Mouse (Mus musculus) CH12.LX (cell line): Measurements from ENCODE around the gene Kif15. TPM values are rescaled to one million over a fixed set of nuclear protein-coding genes. Genes with fewer than 3 reads are reported as not detected.

Source experiments
- DNase-seq: peaks from one replicate; pipeline ENCODE4 v3.0.0-alpha.2; 2013; ENCODE audit errors: extremely low read depth
- H3K27ac ChIP-seq: 2 replicates; pipeline ENCODE4 v1.5.1; 2012; ENCODE audit warnings: low read depth, mild to moderate bottlenecking, control low read depth, moderate library complexity; ENCODE audit not compliant: insufficient read depth
- H3K27me3 ChIP-seq: replicated peaks from 2 replicates; pipeline ENCODE3; 2012; ENCODE audit warnings: inconsistent platforms
- H3K36me3 ChIP-seq, 2 experiments: replicated peaks in 1 of 2; 2 replicates each; pipeline versions ENCODE3 to v1.6.1; 2012; ENCODE audit warnings: inconsistent platforms in 1 of 2, low read length in 1 of 2, mild to moderate bottlenecking in 1 of 2, mixed read lengths in 1 of 2, moderate library complexity in 1 of 2; ENCODE audit not compliant: control insufficient read depth in 1 of 2, insufficient read depth in 1 of 2
- H3K4me1 ChIP-seq, 2 experiments: 2 replicates each; pipeline ENCODE4 v1.6.1; 2012; ENCODE audit warnings: inconsistent platforms in 1 of 2, moderate library complexity in 1 of 2; ENCODE audit not compliant: insufficient read depth in 2 of 2, control insufficient read depth in 1 of 2
- H3K4me2 ChIP-seq: 2 replicates; pipeline ENCODE4 v1.6.1; 2012; ENCODE audit warnings: low read depth, mild to moderate bottlenecking, control low read depth; ENCODE audit not compliant: poor library complexity, insufficient read depth, severe bottlenecking
- H3K4me3 ChIP-seq, 3 experiments: fragments of 150-350 bp in 1 of 3; sonication (generic) in 1 of 3; replicated peaks in 1 of 3; 2 replicates each; pipeline versions ENCODE3 to v1.5.1; 2011 to 2012; ENCODE audit warnings: low read depth in 2 of 3, low read length in 2 of 3, mild to moderate bottlenecking in 2 of 3, moderate library complexity in 2 of 3, control low read depth in 1 of 3, improper control_type of control experiment in 1 of 3, inconsistent platforms in 1 of 3, mixed read lengths in 1 of 3; ENCODE audit not compliant: poor library complexity in 1 of 3
- H3K79me2 ChIP-seq: replicated peaks from 2 replicates; pipeline ENCODE4 v1.6.1; 2012; ENCODE audit warnings: mild to moderate bottlenecking, moderate library complexity; ENCODE audit not compliant: control insufficient read depth, poor library complexity, insufficient read depth, severe bottlenecking; ENCODE audit errors: extremely low read depth
- H3K9ac ChIP-seq: 2 replicates; pipeline ENCODE4 v1.6.1; 2012; ENCODE audit warnings: low read depth, mild to moderate bottlenecking, control low read depth, moderate library complexity; ENCODE audit not compliant: insufficient read depth
- H3K9me3 ChIP-seq: replicated peaks from 2 replicates; pipeline ENCODE3; 2012; ENCODE audit warnings: low read length, inconsistent platforms, mixed read lengths
- BHLHE40 ChIP-seq: IDR thresholded peaks from 2 replicates; pipeline ENCODE4 v1.6.1; 2011; ENCODE audit warnings: mild to moderate bottlenecking, low read depth, low read length, improper control_type of control experiment
- E2F4 ChIP-seq: IDR thresholded peaks from 2 replicates; pipeline ENCODE4 v1.6.1; 2011; ENCODE audit warnings: low read depth, low read length, improper control_type of control experiment; ENCODE audit not compliant: insufficient replicate concordance
- ELF1 ChIP-seq: IDR thresholded peaks from 2 replicates; pipeline ENCODE4 v1.6.1; 2014; ENCODE audit warnings: low read depth, mild to moderate bottlenecking, inconsistent platforms, low read length, improper control_type of control experiment
- EP300 ChIP-seq: IDR thresholded peaks from 2 replicates; pipeline ENCODE4 v1.6.1; 2011; ENCODE audit warnings: low read length, improper control_type of control experiment
- IRF4 ChIP-seq: IDR thresholded peaks from 2 replicates; pipeline ENCODE4 v1.6.1; 2014; ENCODE audit warnings: low read depth, mild to moderate bottlenecking, inconsistent platforms, low read length, improper control_type of control experiment
- JUND ChIP-seq: conservative IDR thresholded peaks from 2 replicates; pipeline ENCODE4 v1.6.1; 2011; ENCODE audit warnings: low read depth, low read length, improper control_type of control experiment
- MAFK ChIP-seq: IDR thresholded peaks from 2 replicates; pipeline ENCODE4 v1.6.1; 2011; ENCODE audit warnings: low read length, improper control_type of control experiment; ENCODE audit not compliant: insufficient replicate concordance
- MAX ChIP-seq: IDR thresholded peaks from 2 replicates; pipeline ENCODE4 v1.6.1; 2011; ENCODE audit warnings: low read length, improper control_type of control experiment
- MAZ ChIP-seq: IDR thresholded peaks from 2 replicates; pipeline ENCODE4 v1.6.1; 2012; ENCODE audit warnings: low read depth, mild to moderate bottlenecking, inconsistent platforms, low read length, improper control_type of control experiment, moderate library complexity
- MXI1 ChIP-seq: IDR thresholded peaks from 2 replicates; pipeline ENCODE4 v1.6.1; 2011; ENCODE audit warnings: mild to moderate bottlenecking, low read depth, low read length, improper control_type of control experiment
- MYC ChIP-seq: IDR thresholded peaks from 2 replicates; pipeline ENCODE4 v1.6.1; 2011; ENCODE audit warnings: low read depth, mild to moderate bottlenecking, improper control_type of control experiment, low read length
- NRF1 ChIP-seq: IDR thresholded peaks from 2 replicates; pipeline ENCODE4 v1.6.1; 2014; ENCODE audit warnings: low read depth, mild to moderate bottlenecking, inconsistent platforms, low read length, improper control_type of control experiment, moderate library complexity
- PAX5 ChIP-seq: IDR thresholded peaks from 2 replicates; pipeline ENCODE4 v1.6.1; 2012; ENCODE audit warnings: low read length, inconsistent platforms, mixed read lengths
- POLR2AphosphoS2 ChIP-seq: IDR thresholded peaks from 2 replicates; pipeline ENCODE4 v1.6.1; 2011; ENCODE audit warnings: low read depth, low read length, improper control_type of control experiment
- RAD21 ChIP-seq: IDR thresholded peaks from 2 replicates; pipeline ENCODE4 v1.6.1; 2011; ENCODE audit warnings: low read depth, mild to moderate bottlenecking, low read length, improper control_type of control experiment, moderate library complexity
- RCOR1 ChIP-seq: conservative IDR thresholded peaks from 2 replicates; pipeline ENCODE4 v1.6.1; 2012; ENCODE audit warnings: low read depth, mild to moderate bottlenecking, inconsistent platforms, low read length, improper control_type of control experiment
- SIN3A ChIP-seq: IDR thresholded peaks from 2 replicates; pipeline ENCODE4 v1.6.1; 2012; ENCODE audit warnings: low read length, improper control_type of control experiment, inconsistent platforms
- TCF12 ChIP-seq: IDR thresholded peaks from 2 replicates; pipeline ENCODE4 v1.6.1; 2014; ENCODE audit warnings: low read depth, mild to moderate bottlenecking, inconsistent platforms, low read length, improper control_type of control experiment
- UBTF ChIP-seq: IDR thresholded peaks from 2 replicates; pipeline ENCODE4 v1.6.1; 2012; ENCODE audit warnings: low read depth, mild to moderate bottlenecking, inconsistent platforms, low read length, improper control_type of control experiment, moderate library complexity
- USF1 ChIP-seq: IDR thresholded peaks from 2 replicates; pipeline ENCODE4 v1.6.1; 2014; ENCODE audit warnings: low read depth, mild to moderate bottlenecking, inconsistent platforms, low read length, improper control_type of control experiment
- USF2 ChIP-seq: conservative IDR thresholded peaks from 2 replicates; pipeline ENCODE4 v1.6.1; 2011; ENCODE audit warnings: low read depth, low read length, improper control_type of control experiment
- ZC3H11A ChIP-seq: IDR thresholded peaks from 2 replicates; pipeline ENCODE4 v1.6.1; 2012; ENCODE audit warnings: low read depth, mild to moderate bottlenecking, inconsistent platforms, low read length, improper control_type of control experiment
- dilution Hi-C: fragments of 300-500 bp; cut with MboI; formaldehyde crosslinking; loops from 2 replicates; pipeline ENCODE4 v1.14.3; 2020; ENCODE audit warnings: low sequenced_read_pairs; ENCODE audit not compliant: extremely low pct_unique_long_range_greater_than_20kb, extremely low pct_ligation_motif_present
- in situ Hi-C: fragments of 300-500 bp; cut with MboI; formaldehyde crosslinking; loops from 3 replicates; pipeline ENCODE4 v1.14.3; 2019; ENCODE audit warnings: low sequenced_read_pairs, low pct_ligation_motif_present, low pct_unique_long_range_greater_than_20kb, mixed read lengths
- polyA plus RNA-seq: library from polyadenylated mRNA; unstranded; fragments of >175 nt; gene quantifications from 2 replicates; pipeline ENCODE4 v1.2.1, GENCODE M21; 2012; ENCODE audit warnings: low read depth; ENCODE audit not compliant: insufficient read length
- total RNA-seq, 2 experiments: library from RNA; depleted of rRNA; stranded (reverse); fragments of 300-350 nt in 1 of 2; fragments of >200 nt in 1 of 2; gene quantifications; 2 replicates each; pipeline ENCODE4 v1.2.3; 2012 to 2014

Kif15 gene
- total and polyA plus RNA-seq, 3 experiments, result 51.5 to 85.4 (median 66.6) TPM

DNA sequence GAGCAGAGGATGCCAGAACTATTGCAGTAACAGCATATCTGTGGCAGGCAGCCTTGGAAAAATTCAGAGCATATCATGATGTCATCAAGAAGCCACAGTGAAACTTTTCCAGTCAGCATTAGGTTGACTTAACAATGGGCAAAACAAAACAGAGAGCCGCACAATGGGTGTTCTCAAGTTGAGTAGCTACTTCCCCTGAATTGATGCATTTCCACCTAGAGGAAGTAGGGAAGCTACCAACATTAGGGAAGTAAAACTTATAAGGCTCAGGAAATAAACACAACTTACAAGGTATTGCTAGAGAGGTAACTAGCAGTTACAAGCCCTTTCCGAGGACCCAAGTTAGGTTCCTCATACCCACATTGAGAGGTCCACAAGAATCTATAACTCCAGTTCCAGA is 49.8 kb upstream of the Kif15 start:
- TF ChIP-seq BHLHE40, result no peak
- TF ChIP-seq POLR2AphosphoS2, result no peak
- TF ChIP-seq UBTF, result no peak
- no peak for TF ChIP-seq ZC3H11A
- TF ChIP-seq TCF12, result no peak
- TF ChIP-seq JUND, result no peak
- no peak for TF ChIP-seq IRF4
- no peak for TF ChIP-seq RCOR1
- no peak for TF ChIP-seq E2F4
- no peak for TF ChIP-seq USF2
- TF ChIP-seq ELF1, result no peak
- no peak for TF ChIP-seq MAFK
- no peak for TF ChIP-seq PAX5
- no peak for TF ChIP-seq NRF1
- no peak for TF ChIP-seq SIN3A
- no peak for TF ChIP-seq RAD21
- TF ChIP-seq MAX, result no peak
- no peak for TF ChIP-seq MAZ
- TF ChIP-seq MXI1, result no peak
- H3K27ac ChIP-seq, result no peak overlapping the region
- no peak overlapping the region for H3K9ac ChIP-seq
- no peak overlapping the region for H3K4me2 ChIP-seq
- H3K4me3 ChIP-seq, result no peak overlapping the region
- no peaks in the 10 kb centered on the region for H3K79me2 ChIP-seq
- peaks cover under 1% of the 10 kb centered on the region for H3K9me3 ChIP-seq
- no peaks in the 10 kb centered on the region for H3K36me3 ChIP-seq
- in situ Hi-C loops (no loop called here), dilution Hi-C loops (no loop called here)
- DNase-seq, result no peak
- H3K4me1 ChIP-seq, result no peaks in the 10 kb centered on the region
- no peaks in the 10 kb centered on the region for H3K27me3 ChIP-seq

DNA sequence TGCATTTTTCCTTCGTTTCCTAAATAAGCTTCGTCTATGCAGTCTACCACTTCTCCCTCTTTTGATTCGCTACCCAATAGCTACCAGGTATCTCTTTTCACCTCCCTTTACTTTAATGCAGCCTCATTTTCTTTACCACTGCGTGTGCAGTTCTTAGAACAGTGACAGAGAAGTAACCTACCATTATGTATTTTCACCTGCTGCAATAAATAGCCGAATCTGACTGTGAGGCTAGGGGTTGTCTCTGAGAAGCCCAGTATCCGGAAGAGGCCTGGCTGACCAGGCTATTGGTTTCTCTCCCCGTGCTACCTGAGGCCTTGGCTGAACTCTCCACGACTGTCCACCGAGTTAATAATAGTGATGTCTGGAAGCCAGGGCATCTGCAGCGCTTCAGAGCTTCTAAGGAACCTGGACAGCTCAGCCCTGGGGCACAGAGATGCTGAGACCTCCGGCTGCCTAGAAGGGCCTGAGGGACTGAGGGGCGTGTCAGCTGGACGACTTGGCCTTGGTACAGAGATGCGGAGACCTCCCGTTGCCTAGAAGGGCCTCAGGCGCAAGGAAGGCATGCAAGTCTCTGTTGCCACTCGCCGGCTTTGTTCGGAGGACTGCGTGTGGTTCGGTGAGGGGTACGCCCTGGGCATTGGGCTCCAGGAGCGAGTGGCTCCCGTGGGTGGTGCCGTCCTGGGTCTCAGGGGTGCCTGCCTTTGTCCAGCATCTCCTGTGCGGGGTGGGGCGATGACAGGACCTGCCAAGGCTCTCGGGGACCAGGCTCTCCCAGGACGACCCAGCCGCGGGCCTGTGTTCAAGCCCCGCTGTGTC is 47.9 kb upstream of the Kif15 start:
- Histone ChIP-seq H3K4me2 (no peak overlapping the region), H3K4me1 (no peaks in the 10 kb centered on the region), H3K27ac (no peak overlapping the region), H3K9me3 (no peaks in the 10 kb centered on the region), H3K4me3 (no peak overlapping the region), H3K9ac (no peak overlapping the region), H3K79me2 (no peaks in the 10 kb centered on the region), H3K36me3 (no peaks in the 10 kb centered on the region), H3K27me3 (no peaks in the 10 kb centered on the region)
- dilution Hi-C loops (no loop called here), in situ Hi-C loops (no loop called here)
- DNase-seq, result no peak
- TF ChIP-seq MXI1, result no peak
- TF ChIP-seq IRF4, result no peak
- no peak for TF ChIP-seq JUND
- TF ChIP-seq USF2, result no peak
- no peak for TF ChIP-seq EP300
- no peak for TF ChIP-seq MAFK
- TF ChIP-seq USF1, result no peak
- no peak for TF ChIP-seq MYC
